Mouse (Mus musculus) spleen, adult 2 months (tissue): ENCODE measurements at regions not wholly inside any gene's neighbourhood (a gene's known extent, or its start where the extent isn't known, plus 50 kb on each side); places are given as distances from the start of the nearest gene placed in this dataset.

ENCODE experiments used
- CTCF ChIP-seq: fragments of 200-500 bp; IDR thresholded peaks from 2 replicates; pipeline ENCODE4 v1.5.1; 2011; ENCODE audit warnings: mild to moderate bottlenecking, inconsistent platforms; ENCODE audit not compliant: insufficient read depth, insufficient read length, insufficient replicate concordance; ENCODE audit errors: extremely low read depth
- POLR2A ChIP-seq: fragments of 200-500 bp; IDR thresholded peaks from 2 replicates; pipeline ENCODE4 v1.6.1; 2011; ENCODE audit warnings: low read depth, low read length, inconsistent platforms

DNA sequence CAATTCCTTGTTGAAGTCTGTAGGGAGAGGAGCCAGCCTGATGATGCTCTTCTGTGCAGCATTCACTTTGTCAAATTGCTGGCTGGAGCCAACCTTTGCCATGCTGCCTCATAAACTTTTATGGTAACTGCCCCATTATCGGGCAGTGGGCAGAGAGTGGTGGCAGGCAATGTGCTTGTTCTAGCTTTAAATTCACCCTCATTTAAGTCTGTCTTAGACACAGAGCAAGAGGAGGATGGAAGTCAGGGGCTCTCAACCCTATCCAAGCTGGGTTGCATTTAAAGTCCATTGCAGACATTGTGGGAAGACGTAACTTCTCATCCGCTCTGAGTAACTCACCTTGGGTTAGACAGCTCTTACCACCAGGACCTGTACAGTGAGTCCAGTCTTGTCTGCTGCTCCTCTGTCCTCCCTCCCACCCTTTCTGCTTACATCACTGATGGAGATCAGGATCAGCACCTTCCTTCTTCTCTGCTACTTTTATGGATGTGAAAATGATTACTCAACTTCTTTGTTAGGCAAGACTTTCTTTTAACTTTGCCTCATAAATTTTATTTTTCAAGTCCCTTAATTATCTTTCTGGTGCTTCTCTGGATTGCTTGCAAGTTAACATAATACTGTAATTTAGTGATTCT, 415.3 kb downstream of the Plcl1 start:
- TF ChIP-seq CTCF (no peak), POLR2A (no peak)
